ENCODE assay signal across 15 mouse cellular contexts in genomic region chr9:107729709-107730108, GRCm38 (mm10). TPM values are rescaled to one million over a fixed set of nuclear protein-coding genes. Genes with fewer than 3 reads are reported as not detected.
DNase-seq lines count a peak whose midpoint lies in the region; ATAC-seq and TF ChIP-seq lines count a peak whose summit lies in the region.
"Had no signal": no experiment of that assay in that cellular context is flagged by ENCODE, and none has a peak within 500 bp of the region (broad histone marks: within the 10 kb centered on the region; RNA-seq: fewer than 3 reads in every experiment).

No protein-coding gene starts in this region.

- no peak overlapping the region for H3K4me3 ChIP-seq in embryonic facial prominence, embryonic 15.5 days (replicated peaks)
- no peak overlapping the region for H3K4me3 ChIP-seq in limb, embryonic 14.5 days (replicated peaks; ENCODE audit: low read length)
- H3K4me3 ChIP-seq: heart, embryonic 15.5 days; intestine, embryonic 15.5 days had no signal

- ATAC-seq in embryonic facial prominence, embryonic 15.5 days (ENCODE audit: insufficient number of reproducible peaks, low FRiP score, low TSS enrichment, low read depth): no peak
- peak; percentile 21; the same call in 1 of the 2 replicates for ATAC-seq in limb, embryonic 14.5 days (ENCODE audit: low FRiP score, low read depth)
- ATAC-seq: intestine, embryonic 15.5 days had no signal

- no peaks in the 10 kb centered on the region for H3K9me3 ChIP-seq in embryonic facial prominence, embryonic 15.5 days (replicated peaks)
- H3K9me3 ChIP-seq in limb, embryonic 14.5 days (ENCODE audit: control insufficient read depth, low read length): no peaks in the 10 kb centered on the region
- H3K9me3 ChIP-seq: heart, embryonic 15.5 days; intestine, embryonic 15.5 days had no signal

- TF ChIP-seq POLR2A in limb, embryonic 14.5 days (IDR thresholded peaks at IDR 0.05; ENCODE audit: borderline replicate concordance, extremely low read depth, insufficient read depth, insufficient read length): no peak

- H3K4me1 ChIP-seq in embryonic facial prominence, embryonic 15.5 days: peaks cover 57% of the 10 kb centered on the region
- H3K4me1 ChIP-seq in limb, embryonic 14.5 days (ENCODE audit: control insufficient read depth, insufficient read depth, low read length): peaks cover 42% of the 10 kb centered on the region

- H3K36me3 ChIP-seq in embryonic facial prominence, embryonic 15.5 days: no peaks in the 10 kb centered on the region
- H3K36me3 ChIP-seq in limb, embryonic 14.5 days (ENCODE audit: control insufficient read depth, insufficient read depth, low read length): no peaks in the 10 kb centered on the region
- H3K36me3 ChIP-seq: heart, embryonic 15.5 days; intestine, embryonic 15.5 days had no signal

- WGBS in embryonic facial prominence, embryonic 15.5 days: 25% methylated on average over 3 of the region's 3 CpGs
- WGBS in limb, embryonic 14.5 days: 19% methylated on average over 3 of the region's 3 CpGs

- H3K27me3 ChIP-seq in embryonic facial prominence, embryonic 15.5 days: no peaks in the 10 kb centered on the region
- H3K27me3 ChIP-seq in limb, embryonic 14.5 days (ENCODE audit: control insufficient read depth, insufficient read depth, low read length): no peaks in the 10 kb centered on the region
- H3K27me3 ChIP-seq: intestine, embryonic 15.5 days had no signal

- H3K4me2 ChIP-seq in embryonic facial prominence, embryonic 15.5 days (replicated peaks): no peak overlapping the region
- 0 out of 2 replicates have a peak overlapping the region, but pooled peaks have one; percentile 10 for H3K4me2 ChIP-seq in limb, embryonic 14.5 days (replicated peaks; ENCODE audit: low read depth, low read length, severe bottlenecking)
- H3K4me2 ChIP-seq: heart, embryonic 15.5 days; intestine, embryonic 15.5 days had no signal

- H3K27ac ChIP-seq in embryonic facial prominence, embryonic 15.5 days (replicated peaks): 0 out of 2 replicates have a peak overlapping the region, but pooled peaks have one; percentile 1
- H3K27ac ChIP-seq in limb, embryonic 14.5 days (replicated peaks; ENCODE audit: low read depth, low read length): peak overlapping the region; percentile 55; the same call in 1 of the 2 replicates
- H3K27ac ChIP-seq: heart, embryonic 15.5 days; intestine, embryonic 15.5 days had no signal

- no peak overlapping the region for H3K9ac ChIP-seq in embryonic facial prominence, embryonic 15.5 days
- no peak overlapping the region for H3K9ac ChIP-seq in limb, embryonic 14.5 days (ENCODE audit: low read depth, low read length, severe bottlenecking)
- H3K9ac ChIP-seq: heart, embryonic 15.5 days; intestine, embryonic 15.5 days had no signal

- DNase-seq in forelimb bud, embryonic 11.5 days (ENCODE audit: low read depth, low spot score): peak; percentile 79
- no peak for DNase-seq in limb, embryonic 14.5 days (ENCODE audit: low spot score)
- DNase-seq in retina, embryonic 14.5 days (ENCODE audit: low spot score): peak; percentile 42
- no peak for DNase-seq in cerebellum, adult 11 months
- DNase-seq in layer of hippocampus, postnatal 25 days (ENCODE audit: extremely low spot score in 1 of 2, low spot score in 1 of 2): no peak
- DNase-seq in ovary, adult 18-20 months (ENCODE audit: low spot score): no peak
- DNase-seq: gastrocnemius, postnatal 14 days; kidney, postnatal 36 days; liver; lung, postnatal 10 days; right cerebral cortex, adult 18-20 months; thymus, postnatal 36 days had no signal

RNA-seq across cellular contexts. Expression of gene Sema3f, which starts 19.4 kb away (rescaled TPM):
- polyA plus RNA-seq in embryonic facial prominence, embryonic 15.5 days (2015; fragmentation: Nextera tagmentation; extraction: Ambion mirVana): 40.6 and 44.6 TPM in 2 replicates
- 228 and 332 TPM in 2 replicates for polyA plus RNA-seq in limb, embryonic 14.5 days (2012; rRNA removed)
- 48.8 and 55.6 TPM in 2 replicates for polyA plus RNA-seq in limb, embryonic 14.5 days (2014; fragmentation: Nextera tagmentation; extraction: Ambion mirVana)
- 1 to 10 TPM; 2.9 to 4.2 TPM for total RNA-seq in layer of hippocampus, postnatal 25 days (2021)

RNA-seq across cellular contexts. Expression of gene Rbm5, which starts 41.1 kb away (rescaled TPM):
- polyA plus RNA-seq in embryonic facial prominence, embryonic 15.5 days (2015; fragmentation: Nextera tagmentation; extraction: Ambion mirVana): 198 and 218 TPM in 2 replicates
- 185 and 196 TPM in 2 replicates for polyA plus RNA-seq in limb, embryonic 14.5 days (2012; rRNA removed)
- 163 and 181 TPM in 2 replicates for polyA plus RNA-seq in limb, embryonic 14.5 days (2014; fragmentation: Nextera tagmentation; extraction: Ambion mirVana)
- 100 to 1,000 TPM; 117 to 159 TPM for total RNA-seq in layer of hippocampus, postnatal 25 days (2021)

RNA-seq across cellular contexts. Expression of gene Gnat1, which starts 50.2 kb away (rescaled TPM):
- 1.9 and 3.4 TPM in 2 replicates for polyA plus RNA-seq in embryonic facial prominence, embryonic 15.5 days (2015; fragmentation: Nextera tagmentation; extraction: Ambion mirVana)
- 0.28 and 0.44 TPM in 2 replicates for polyA plus RNA-seq in limb, embryonic 14.5 days (2012; rRNA removed)
- 0.55 and 0.57 TPM in 2 replicates for polyA plus RNA-seq in limb, embryonic 14.5 days (2014; fragmentation: Nextera tagmentation; extraction: Ambion mirVana)
- total RNA-seq in layer of hippocampus, postnatal 25 days (2021): not detected
- total RNA-seq: gastrocnemius, postnatal 14 days had no signal

Comparison
In these comparisons a context has a peak if more than half of its experiments do, and no peak if none do; other contexts are left out.
1. DNase-seq: peak in forelimb bud, embryonic 11.5 days (single experiment) and retina, embryonic 14.5 days (single experiment); none in limb, embryonic 14.5 days (single experiment), cerebellum, adult 11 months (single experiment), layer of hippocampus, postnatal 25 days (0 of 2) and ovary, adult 18-20 months (single experiment).